Mouse (Mus musculus) heart, embryonic 14.5 days (tissue): ENCODE data around the gene Ccdc186. TPM values are rescaled to one million over a fixed set of nuclear protein-coding genes. Genes with fewer than 3 reads are reported as not detected.

ENCODE experiments used
- ATAC-seq: fragments of 200-750 bp; cut with Nextera tagmentation; 2 replicates; pipeline ENCODE4 v1.8.0; 2017; ENCODE audit warnings: low read depth, moderate TSS enrichment; ENCODE audit not compliant: insufficient number of reproducible peaks, insufficient read depth, low FRiP score
- H3K27ac ChIP-seq, 2 experiments: fragments of 200-500 bp in 1 of 2; fragments of 300-500 bp in 1 of 2; sonication (generic) in 1 of 2; replicated peaks in 1 of 2; 2 replicates each; pipeline ENCODE4 v1.5.1; 2012 to 2014; ENCODE audit warnings: low read depth in 2 of 2, low read length in 2 of 2, control low read depth in 1 of 2, mild to moderate bottlenecking in 1 of 2, mixed read lengths in 1 of 2; ENCODE audit not compliant: control insufficient read depth in 1 of 2, insufficient read depth in 1 of 2
- H3K27me3 ChIP-seq: fragments of 300-500 bp; sonication (generic); 2 replicates; pipeline ENCODE4 v1.6.1; 2014; ENCODE audit warnings: mild to moderate bottlenecking, low read length, control low read depth; ENCODE audit not compliant: control insufficient read depth, insufficient read depth
- H3K36me3 ChIP-seq: fragments of 300-500 bp; sonication (generic); 2 replicates; pipeline ENCODE4 v1.6.1; 2014; ENCODE audit warnings: mild to moderate bottlenecking, control low read depth, low read length, mixed read lengths; ENCODE audit not compliant: control insufficient read depth, insufficient read depth
- H3K4me1 ChIP-seq, 2 experiments: fragments of 200-500 bp in 1 of 2; fragments of 300-500 bp in 1 of 2; sonication (generic) in 1 of 2; 2 replicates each; pipeline ENCODE4 v1.6.1; 2012 to 2014; ENCODE audit warnings: low read length in 2 of 2, control low read depth in 1 of 2, mixed read lengths in 1 of 2; ENCODE audit not compliant: control insufficient read depth in 2 of 2, insufficient read depth in 2 of 2
- H3K4me2 ChIP-seq: fragments of 300-500 bp; sonication (generic); 2 replicates; pipeline ENCODE4 v1.6.1; 2014; ENCODE audit warnings: mild to moderate bottlenecking, low read length
- H3K4me3 ChIP-seq, 2 experiments: fragments of 200-500 bp in 1 of 2; fragments of 300-500 bp in 1 of 2; sonication (generic) in 1 of 2; 2 replicates each; pipeline ENCODE4 v1.5.1; 2012 to 2014; ENCODE audit warnings: low read length in 2 of 2, mild to moderate bottlenecking in 2 of 2, control low read depth in 1 of 2, low read depth in 1 of 2, moderate library complexity in 1 of 2; ENCODE audit not compliant: control insufficient read depth in 1 of 2, insufficient read depth in 1 of 2
- H3K9ac ChIP-seq: fragments of 300-500 bp; sonication (generic); 2 replicates; pipeline ENCODE4 v1.6.1; 2014; ENCODE audit warnings: mild to moderate bottlenecking, low read length
- H3K9me3 ChIP-seq: fragments of 300-500 bp; sonication (generic); 2 replicates; pipeline ENCODE4 v1.6.1; 2016; ENCODE audit warnings: low read length, control low read depth; ENCODE audit not compliant: control insufficient read depth
- WGBS: fragments of 180-500 bp; shearing (Covaris S2); extraction: QIAGEN DNeasy Blood & Tissue Kit; methylation state at CpG from one replicate; pipeline ENCODE4 v1.1.7; 2014; 5-methylcytosine and 5-hydroxymethylcytosine counted together
- polyA plus RNA-seq: library from polyadenylated mRNA; unstranded; fragments of >200 nt; fragmentation: Nextera tagmentation; extraction: Ambion mirVana; gene quantifications from 2 replicates; pipeline ENCODE4 v1.2.1, GENCODE M21; 2014

The Ccdc186 gene
- polyA plus RNA-seq, 1 experiment from 2014 or later, result 20.4 TPM

- H3K4me1 ChIP-seq, result peaks cover 19 to 39% of the 10 kb centered on the region in 2 experiments
- H3K27me3 ChIP-seq, result no peaks in the 10 kb centered on the region
- H3K4me3 ChIP-seq, result no peak overlapping the region
- H3K9me3 ChIP-seq, result no peaks in the 10 kb centered on the region
- no peak overlapping the region for H3K4me2 ChIP-seq
- no peak overlapping the region for H3K9ac ChIP-seq
- H3K36me3 ChIP-seq, result peaks cover 51% of the 10 kb centered on the region
- no peak overlapping the region for H3K27ac ChIP-seq
- ATAC-seq, result no peak
- 61% methylated on average over 4 of the region's 4 CpGs for WGBS
Observed at GRCm38 (mm10) chr19:56813360-56813759, 8.6 kb downstream of the Ccdc186 start.

GRCm38 (mm10) chr19:56811590-56811989 is 10.4 kb downstream of the Ccdc186 start:
- Histone ChIP-seq H3K27ac (no peak overlapping the region), H3K27me3 (no peaks in the 10 kb centered on the region), H3K36me3 (peaks cover 69% of the 10 kb centered on the region), H3K9me3 (no peaks in the 10 kb centered on the region), H3K4me2 (no peak overlapping the region), H3K4me1 (peaks cover 5 to 22% of the 10 kb centered on the region in 2 experiments), H3K4me3 (no peak overlapping the region), H3K9ac (no peak overlapping the region)
- WGBS, result 40% methylated on average over 9 of the region's 9 CpGs
- no peak for ATAC-seq

GRCm38 (mm10) chr19:56810641-56811146 is 11.3 kb downstream of the Ccdc186 start:
- no peak overlapping the region for H3K4me3 ChIP-seq
- ATAC-seq, result no peak
- no peak overlapping the region for H3K9ac ChIP-seq
- H3K27ac ChIP-seq, result no peak overlapping the region
- H3K4me1 ChIP-seq, result peaks cover 0 to 13% of the 10 kb centered on the region in 2 experiments; a peak in 2 of 4 replicates
- peaks cover 77% of the 10 kb centered on the region for H3K36me3 ChIP-seq
- no peaks in the 10 kb centered on the region for H3K9me3 ChIP-seq
- H3K4me2 ChIP-seq, result no peak overlapping the region
- no peaks in the 10 kb centered on the region for H3K27me3 ChIP-seq

- Histone ChIP-seq H3K4me2 (no peak overlapping the region), H3K36me3 (peaks cover 82% of the 10 kb centered on the region), H3K27ac (no peak overlapping the region), H3K27me3 (no peaks in the 10 kb centered on the region), H3K4me3 (no peak overlapping the region), H3K9ac (no peak overlapping the region), H3K4me1 (peaks cover 0 to 8% of the 10 kb centered on the region in 2 experiments; a peak in 1 of 4 replicates), H3K9me3 (no peaks in the 10 kb centered on the region)
- 65% methylated on average over 5 of the region's 5 CpGs for WGBS
- ATAC-seq, result no peak
Observed at GRCm38 (mm10) chr19:56808771-56809170, 13.2 kb downstream of the Ccdc186 start.

- no peaks in the 10 kb centered on the region for H3K9me3 ChIP-seq
- peaks cover 83% of the 10 kb centered on the region for H3K36me3 ChIP-seq
- H3K9ac ChIP-seq, result no peak overlapping the region
- H3K27ac ChIP-seq, result no peak overlapping the region
- H3K4me2 ChIP-seq, result no peak overlapping the region
- no peak for ATAC-seq
- 92% methylated on average over 5 of the region's 5 CpGs for WGBS
- H3K4me1 ChIP-seq, result peaks cover 0 to 9% of the 10 kb centered on the region in 2 experiments; a peak in 3 of 4 replicates
- H3K27me3 ChIP-seq, result no peaks in the 10 kb centered on the region
- H3K4me3 ChIP-seq, result no peak overlapping the region
Observed at GRCm38 (mm10) chr19:56807122-56807521, 14.9 kb downstream of the Ccdc186 start.

- H3K36me3 ChIP-seq, result peaks cover 83% of the 10 kb centered on the region
- no peaks in the 10 kb centered on the region for H3K9me3 ChIP-seq
- H3K27me3 ChIP-seq, result no peaks in the 10 kb centered on the region
- H3K4me1 ChIP-seq, result peaks cover 9 to 21% of the 10 kb centered on the region in 2 experiments
- H3K9ac ChIP-seq, result no peak overlapping the region
- no peak for ATAC-seq
- H3K27ac ChIP-seq, result no peak overlapping the region
- WGBS, result 83% methylated on average over 2 of the region's 2 CpGs
- no peak overlapping the region for H3K4me2 ChIP-seq
- no peak overlapping the region for H3K4me3 ChIP-seq
Observed at GRCm38 (mm10) chr19:56805366-56805765, 16.6 kb downstream of the Ccdc186 start.

GRCm38 (mm10) chr19:56802352-56802746 is 19.6 kb downstream of the Ccdc186 start:
- no peak overlapping the region for H3K4me3 ChIP-seq
- 59% methylated on average over 3 of the region's 3 CpGs for WGBS
- H3K36me3 ChIP-seq, result peaks cover 87% of the 10 kb centered on the region
- no peak overlapping the region for H3K4me2 ChIP-seq
- peaks cover 15 to 30% of the 10 kb centered on the region in 2 experiments for H3K4me1 ChIP-seq
- H3K27ac ChIP-seq, result peak overlapping the region in 1 of 2 experiments; percentile 80; a peak in 2 of 4 replicates
- no peak for ATAC-seq
- H3K9ac ChIP-seq, result no peak overlapping the region
- H3K9me3 ChIP-seq, result no peaks in the 10 kb centered on the region
- H3K27me3 ChIP-seq, result no peaks in the 10 kb centered on the region
